Mouse (Mus musculus) heart, embryonic 11.5 days (tissue): Measurements from ENCODE around the gene Gm44596. TPM values are rescaled to one million over a fixed set of nuclear protein-coding genes. Genes with fewer than 3 reads are reported as not detected.
A peak's percentile ranks its signal among the peaks of the same experiment; 100 is the strongest.

Experiments used
- ATAC-seq: fragments of 200-750 bp; cut with Nextera tagmentation; replicated peaks from 2 replicates; pipeline ENCODE4 v1.8.0; 2017; ENCODE audit warnings: moderate library complexity; ENCODE audit not compliant: insufficient number of reproducible peaks, low FRiP score, low TSS enrichment
- H3K27ac ChIP-seq: fragments of 300-500 bp; sonication (generic); 2 replicates; pipeline ENCODE4 v1.5.1; 2014; ENCODE audit warnings: mild to moderate bottlenecking, low read depth, low read length
- H3K27me3 ChIP-seq: fragments of 300-500 bp; sonication (generic); 2 replicates; pipeline ENCODE4 v1.6.1; 2014; ENCODE audit warnings: mild to moderate bottlenecking, low read length, mixed read lengths; ENCODE audit not compliant: control insufficient read depth, insufficient read depth
- H3K36me3 ChIP-seq: fragments of 300-500 bp; sonication (generic); 2 replicates; pipeline ENCODE4 v1.6.1; 2014; ENCODE audit warnings: mild to moderate bottlenecking, low read length, moderate library complexity, mixed read lengths; ENCODE audit not compliant: control insufficient read depth, insufficient read depth
- H3K4me1 ChIP-seq: fragments of 300-500 bp; sonication (generic); 2 replicates; pipeline ENCODE4 v1.6.1; 2014; ENCODE audit warnings: low read length; ENCODE audit not compliant: control insufficient read depth, insufficient read depth
- H3K4me2 ChIP-seq: fragments of 300-500 bp; sonication (generic); 2 replicates; pipeline ENCODE4 v1.6.1; 2014; ENCODE audit warnings: mild to moderate bottlenecking, moderate library complexity
- H3K4me3 ChIP-seq: fragments of 300-500 bp; sonication (generic); 2 replicates; pipeline ENCODE4 v1.5.1; 2014; ENCODE audit warnings: low read depth, low read length
- H3K9ac ChIP-seq: fragments of 300-500 bp; sonication (generic); 2 replicates; pipeline ENCODE4 v1.6.1; 2014; ENCODE audit warnings: mild to moderate bottlenecking, low read depth, low read length, moderate library complexity
- H3K9me3 ChIP-seq: fragments of 300-500 bp; sonication (generic); replicated peaks from 2 replicates; pipeline ENCODE4 v1.6.1; 2016; ENCODE audit warnings: low read length; ENCODE audit not compliant: control insufficient read depth
- WGBS: fragments of 180-500 bp; shearing (Covaris S2); extraction: QIAGEN DNeasy Blood & Tissue Kit; methylation state at CpG from one replicate; pipeline ENCODE4 v1.1.7; 2014; ENCODE audit not compliant: insufficient replicate concordance; 5-methylcytosine and 5-hydroxymethylcytosine counted together
- polyA plus RNA-seq: library from polyadenylated mRNA; unstranded; fragments of >200 nt; fragmentation: Nextera tagmentation; extraction: Ambion mirVana; gene quantifications from 2 replicates; pipeline ENCODE4 v1.2.1, GENCODE M21; 2014

Gm44596 gene
- polyA plus RNA-seq, 1 experiment from 2014 or later, result not detected

DNA sequence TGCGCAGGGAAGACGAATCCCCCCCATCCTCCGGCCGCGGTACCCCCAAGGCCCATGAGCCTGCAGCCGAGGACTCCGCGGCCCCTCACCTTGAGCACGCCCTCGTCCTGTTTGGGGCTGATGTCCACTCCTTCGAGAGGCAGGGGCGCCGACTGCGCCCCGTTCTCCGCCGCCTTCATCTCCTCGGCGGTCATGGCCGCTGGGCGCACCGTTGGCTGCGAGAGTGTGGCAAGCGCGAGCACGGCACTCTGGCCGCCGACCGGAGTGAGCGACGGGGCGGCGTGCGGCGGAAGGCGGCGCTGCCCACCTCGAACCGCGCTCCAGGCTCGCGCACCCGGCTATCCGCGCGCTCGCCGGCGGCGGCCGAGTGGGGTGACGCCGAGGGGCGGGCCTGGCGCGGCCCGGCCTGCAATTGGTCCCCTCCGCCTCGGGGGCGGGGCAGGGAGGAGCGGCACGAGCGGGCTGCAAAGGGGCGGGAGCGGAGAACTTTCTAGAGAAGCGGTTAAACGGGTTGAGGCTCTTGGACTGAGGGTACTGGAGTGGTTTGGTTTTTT lies 63.1 kb downstream of the Gm44596 start, which contains the start of gene Fkbp4:
Gene Fkbp4, minus strand, starts transcription at position 361 of the 554 bp plus-strand sequence.
- WGBS, result under 1% methylated on average over 64 of the region's 67 CpGs
- H3K9ac ChIP-seq, result peak within 1 kb of the TSS; percentile 98
- H3K27me3 ChIP-seq, result no peaks in the 10 kb centered on the region
- peak; percentile 95 for ATAC-seq
- H3K4me1 ChIP-seq, result peaks cover 27% of the 10 kb centered on the region
- H3K9me3 ChIP-seq, result no peaks in the 10 kb centered on the region
- peak within 1 kb of the TSS; percentile 75 for H3K4me2 ChIP-seq
- H3K4me3 ChIP-seq, result peak within 1 kb of the TSS; percentile 95
- peaks cover 18% of the 10 kb centered on the region for H3K36me3 ChIP-seq
- H3K27ac ChIP-seq, result peak within 1 kb of the TSS; percentile 95

DNA sequence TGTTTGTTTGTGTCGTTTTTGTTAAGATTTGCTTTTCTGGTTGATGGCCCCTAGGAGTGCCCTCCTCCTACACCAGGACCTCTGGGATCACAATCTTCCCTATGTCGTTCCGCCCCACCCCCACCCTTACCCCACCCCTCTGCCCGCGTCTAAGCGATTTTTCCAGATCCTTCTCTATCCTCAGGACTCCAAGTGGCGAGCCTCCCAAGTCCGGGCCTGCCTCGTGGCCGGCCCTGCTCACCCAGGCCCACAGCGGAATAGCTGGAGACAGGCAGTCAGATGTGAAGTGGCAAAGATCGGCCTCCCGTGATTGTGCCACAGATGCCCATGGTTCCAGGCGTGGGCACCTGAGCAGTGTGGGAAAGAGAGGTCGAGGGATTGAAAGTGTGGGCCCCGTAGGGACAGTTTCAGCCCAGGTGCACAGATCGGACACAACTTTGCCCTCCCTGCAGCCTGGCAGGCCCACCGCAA lies 63.6 kb downstream of the Gm44596 start:
- Histone ChIP-seq H3K9me3 (no peaks in the 10 kb centered on the region), H3K4me2 (peak overlapping the region; percentile 75), H3K27ac (peak overlapping the region; percentile 95; the same call in 1 of the 2 replicates), H3K4me1 (peaks cover 27% of the 10 kb centered on the region), H3K36me3 (peaks cover 13% of the 10 kb centered on the region), H3K9ac (peak overlapping the region; percentile 62), H3K4me3 (peak overlapping the region; percentile 95), H3K27me3 (no peaks in the 10 kb centered on the region)
- ATAC-seq, result peak; percentile 52; the same call in 1 of the 2 replicates
- WGBS, result 26% methylated on average over 18 of the region's 18 CpGs

DNA sequence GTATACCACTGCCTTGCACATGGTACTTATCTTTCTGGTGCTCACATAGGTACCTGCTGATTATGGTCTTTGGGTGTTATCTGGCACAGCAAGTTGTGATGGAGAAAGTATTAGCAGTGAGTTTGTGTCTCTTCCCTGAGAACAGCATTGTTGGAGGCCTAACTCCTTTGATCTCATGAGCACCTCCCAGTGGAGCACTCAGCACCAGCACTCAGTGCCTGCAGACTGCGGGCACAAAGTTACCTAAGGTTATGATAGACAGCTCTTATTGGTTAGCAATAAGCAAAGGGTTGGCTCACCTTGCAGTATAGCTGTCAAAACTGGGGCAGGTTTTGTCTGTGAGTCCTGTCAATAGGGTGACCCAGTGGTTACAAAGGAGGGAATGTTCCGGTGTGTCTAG lies 64.9 kb downstream of the Gm44596 start:
- 87% methylated on average over 2 of the region's 2 CpGs for WGBS
- Histone ChIP-seq H3K4me2 (no peak overlapping the region), H3K27me3 (no peaks in the 10 kb centered on the region), H3K27ac (no peak overlapping the region), H3K9ac (no peak overlapping the region), H3K9me3 (no peaks in the 10 kb centered on the region), H3K36me3 (peaks cover 4% of the 10 kb centered on the region; the same call in 1 of the 2 replicates), H3K4me3 (no peak overlapping the region), H3K4me1 (peaks cover 18% of the 10 kb centered on the region)
- no peak for ATAC-seq

DNA sequence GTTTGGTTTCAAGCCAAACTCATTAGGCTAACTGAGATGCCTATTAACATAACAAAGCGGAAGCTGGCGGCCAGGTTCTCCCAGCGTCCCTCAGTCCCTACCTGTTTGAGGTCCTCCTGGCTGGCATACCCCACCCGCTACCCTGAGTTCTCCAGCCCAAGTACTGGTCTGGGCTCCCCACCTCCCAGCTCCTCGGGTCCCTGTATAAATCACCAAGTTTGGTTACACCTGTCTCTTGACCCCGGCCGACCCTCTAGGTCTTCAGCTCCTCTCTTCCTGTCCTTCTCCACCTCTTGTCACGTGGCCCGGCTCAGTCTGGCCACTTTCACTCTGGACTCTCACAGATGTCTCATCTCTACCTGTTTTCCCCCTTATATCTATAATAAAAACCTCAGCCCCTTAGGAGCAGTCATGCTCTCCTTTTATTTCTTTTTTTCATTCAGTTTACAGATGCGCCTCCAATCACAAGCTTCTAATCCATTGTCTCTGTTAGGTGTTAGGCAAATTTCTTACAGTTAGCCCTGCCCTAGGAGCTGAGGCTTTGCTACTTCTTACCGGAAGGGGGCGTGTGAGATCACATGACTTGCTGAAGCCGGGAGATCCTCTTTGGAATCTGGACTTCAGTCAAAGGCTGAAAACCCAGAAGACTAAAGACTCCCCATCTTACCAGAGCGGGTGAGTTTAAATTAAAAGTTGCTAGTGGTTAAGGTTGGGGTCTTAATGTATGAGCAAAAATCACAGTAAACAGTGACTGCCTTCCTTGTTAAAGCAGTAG lies 70.6 kb downstream of the Gm44596 start:
- no peak for ATAC-seq
- Histone ChIP-seq H3K4me1 (0 out of 2 replicates have a peak, but pooled peaks cover 4% of the 10 kb centered on the region), H3K27ac (no peak overlapping the region), H3K36me3 (no peaks in the 10 kb centered on the region), H3K27me3 (no peaks in the 10 kb centered on the region), H3K9me3 (no peaks in the 10 kb centered on the region), H3K4me3 (peak overlapping the region; percentile 22), H3K4me2 (peak overlapping the region; percentile 62), H3K9ac (0 out of 2 replicates have a peak overlapping the region, but pooled peaks have one; percentile 1)
- 12% methylated on average over 14 of the region's 14 CpGs for WGBS

DNA sequence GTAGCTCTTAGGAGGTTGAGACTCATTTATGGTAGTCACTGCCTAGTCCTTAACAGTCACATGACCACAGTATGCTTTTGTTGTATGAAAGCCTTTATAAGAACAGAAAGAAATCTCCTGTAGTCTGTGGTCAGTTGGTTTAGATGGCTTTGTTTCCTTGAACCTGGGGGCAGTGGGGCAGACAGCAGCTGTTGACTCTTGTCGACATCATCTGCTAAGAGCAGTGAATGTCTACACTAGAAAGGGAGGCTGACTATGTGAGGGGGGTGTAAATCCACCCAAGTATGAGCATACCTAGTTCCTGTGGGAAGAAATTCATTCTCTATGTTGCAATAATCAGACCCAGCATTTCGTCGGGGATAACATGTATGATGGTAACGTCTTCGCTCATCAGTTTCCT lies 71.8 kb downstream of the Gm44596 start:
- no peak overlapping the region for H3K4me2 ChIP-seq
- WGBS, result 92% methylated on average over 5 of the region's 5 CpGs
- 0 out of 2 replicates have a peak, but pooled peaks cover 4% of the 10 kb centered on the region for H3K4me1 ChIP-seq
- H3K9ac ChIP-seq, result no peak overlapping the region
- no peaks in the 10 kb centered on the region for H3K9me3 ChIP-seq
- no peak overlapping the region for H3K27ac ChIP-seq
- no peak overlapping the region for H3K4me3 ChIP-seq
- no peaks in the 10 kb centered on the region for H3K27me3 ChIP-seq
- no peak for ATAC-seq
- H3K36me3 ChIP-seq, result no peaks in the 10 kb centered on the region

DNA sequence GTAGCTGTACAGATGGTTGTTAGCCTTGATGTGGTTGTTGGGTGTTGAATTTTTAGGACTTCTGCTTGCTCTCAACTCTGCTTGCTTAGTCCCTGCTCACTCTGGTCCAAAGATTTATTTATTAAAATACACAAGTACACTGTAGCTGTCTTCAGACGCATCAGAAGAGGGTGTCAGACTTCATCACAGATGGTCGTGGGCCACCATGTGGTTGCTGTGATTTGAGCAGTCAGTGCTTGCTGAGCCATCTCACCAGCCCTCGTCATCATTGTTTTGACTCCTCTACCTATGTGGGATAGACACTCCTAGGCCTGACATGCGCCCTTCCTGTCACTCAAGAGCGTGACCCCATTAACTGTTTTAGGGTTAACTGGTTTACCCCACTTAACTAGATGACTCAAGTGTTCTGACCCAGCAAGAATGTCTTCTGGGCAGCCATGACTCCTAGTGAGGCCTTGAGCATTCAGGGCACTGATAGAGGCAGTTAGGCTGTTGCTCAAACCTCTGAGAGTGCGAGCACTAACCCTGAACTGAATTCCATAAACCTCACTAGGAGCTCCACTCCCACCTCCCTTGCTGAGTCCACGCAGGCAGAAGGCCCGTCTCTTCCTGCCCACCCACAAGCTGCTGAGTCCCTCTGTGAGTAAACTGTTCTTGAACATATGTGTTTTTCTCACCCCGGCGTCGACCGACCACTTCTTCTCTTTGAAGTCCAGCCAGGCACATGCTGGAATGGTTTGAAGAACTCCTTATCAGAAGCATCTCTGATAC lies 80.7 kb downstream of the Gm44596 start:
- no peak for ATAC-seq
- 70% methylated on average over 12 of the region's 12 CpGs for WGBS
- H3K4me1 ChIP-seq, result no peaks in the 10 kb centered on the region

More for the DNA sequence above, 80.7 kb downstream of the Gm44596 start:
- Histone ChIP-seq H3K27ac (no peak overlapping the region), H3K4me3 (no peak overlapping the region), H3K27me3 (no peaks in the 10 kb centered on the region), H3K4me2 (no peak overlapping the region), H3K9me3 (no peaks in the 10 kb centered on the region), H3K9ac (no peak overlapping the region), H3K36me3 (no peaks in the 10 kb centered on the region)

Other genes with a start within 250 kb of the Gm44596 start
- 130 and 148 TPM in 2 replicates for gene Tspan9, start 231.9 kb upstream of the Gm44596 start, polyA plus RNA-seq
- 2.3 and 4.1 TPM in 2 replicates for gene Tead4, start 74.7 kb upstream of the Gm44596 start, polyA plus RNA-seq
- 10.5 and 14.9 TPM in 2 replicates for gene Tulp3, start 19.7 kb upstream of the Gm44596 start, polyA plus RNA-seq
- 101 and 105 TPM in 2 replicates for gene Rhno1, start 12.6 kb upstream of the Gm44596 start, polyA plus RNA-seq
- 23.1 and 26.1 TPM in 2 replicates for gene Foxm1, start 12.5 kb upstream of the Gm44596 start, polyA plus RNA-seq
- 0.21 and 0.42 TPM in 2 replicates for gene Tex52, start within 50 bp of the Gm44596 start, polyA plus RNA-seq
- 1.9 TPM in 2 replicates for gene Nrip2, start 23.8 kb downstream of the Gm44596 start, polyA plus RNA-seq
- gene Itfg2, start 49.4 kb downstream of the Gm44596 start, polyA plus RNA-seq, result 25.8 and 26.3 TPM in 2 replicates
- 270 and 303 TPM in 2 replicates for gene Fkbp4, start 63.2 kb downstream of the Gm44596 start, polyA plus RNA-seq
- gene Pzp, start 151.2 kb downstream of the Gm44596 start, polyA plus RNA-seq, result 0.24 and 1.1 TPM in 2 replicates
- 0.32 TPM in 1 of 2 replicates, not detected in the other for gene A2ml1, start 206.1 kb downstream of the Gm44596 start, polyA plus RNA-seq
- gene Klrb1a, start 248.0 kb downstream of the Gm44596 start, polyA plus RNA-seq, result not detected in 2 replicates